Mouse (Mus musculus): ENCODE measurements around the gene Rhov. TPM values are rescaled to one million over a fixed set of nuclear protein-coding genes. Genes with fewer than 3 reads are reported as not detected.

Rhov gene
- polyA plus RNA-seq, 1 experiment = 0.15 TPM

DNA sequence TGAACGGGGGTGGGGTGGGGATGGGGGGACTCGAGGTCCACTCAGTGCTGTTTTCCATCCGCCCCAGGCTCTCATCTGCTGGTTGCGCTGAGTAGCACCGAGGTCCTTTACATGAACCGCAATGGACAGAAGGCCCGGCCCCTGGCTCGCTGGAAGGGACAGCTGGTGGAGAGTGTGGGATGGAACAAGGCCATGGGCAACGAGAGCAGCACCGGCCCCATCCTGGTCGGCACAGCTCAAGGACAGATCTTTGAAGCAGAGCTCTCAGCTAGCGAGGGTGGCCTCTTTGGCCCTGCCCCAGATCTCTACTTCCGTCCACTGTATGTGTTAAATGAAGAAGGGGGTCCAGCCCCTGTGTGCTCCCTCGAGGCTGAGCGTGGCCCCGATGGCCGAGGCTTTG lies 21.8 kb upstream of the Rhov start:
- no peak overlapping the region for H3K27ac ChIP-seq (ENCODE audit: insufficient read depth, low read length)
- H3K4me1 ChIP-seq (ENCODE audit: control insufficient read depth, insufficient read depth, insufficient read length) = peaks cover 1% of the 10 kb centered on the region; the same call in 1 of the 2 replicates
- DNase-seq (ENCODE audit: low read depth in 1 of 2, low spot score in 2 of 2) = no peak
- TF ChIP-seq CTCF (IDR thresholded peaks at IDR 0.05; ENCODE audit: extremely low read depth, insufficient read depth, insufficient read length, insufficient replicate concordance) (no peak), POLR2A (IDR thresholded peaks at IDR 0.05; ENCODE audit: low read depth, low read length) (no peak)
- H3K36me3 ChIP-seq (ENCODE audit: control insufficient read depth, insufficient read depth, low read length) = peaks cover 43% of the 10 kb centered on the region
- no peak overlapping the region for H3K4me3 ChIP-seq (ENCODE audit: extremely low read depth, insufficient read depth, insufficient read length)
- H3K27me3 ChIP-seq (ENCODE audit: control insufficient read depth, insufficient read depth, low read length) = no peaks in the 10 kb centered on the region
- WGBS = 93% methylated on average over 17 of the region's 17 CpGs

DNA sequence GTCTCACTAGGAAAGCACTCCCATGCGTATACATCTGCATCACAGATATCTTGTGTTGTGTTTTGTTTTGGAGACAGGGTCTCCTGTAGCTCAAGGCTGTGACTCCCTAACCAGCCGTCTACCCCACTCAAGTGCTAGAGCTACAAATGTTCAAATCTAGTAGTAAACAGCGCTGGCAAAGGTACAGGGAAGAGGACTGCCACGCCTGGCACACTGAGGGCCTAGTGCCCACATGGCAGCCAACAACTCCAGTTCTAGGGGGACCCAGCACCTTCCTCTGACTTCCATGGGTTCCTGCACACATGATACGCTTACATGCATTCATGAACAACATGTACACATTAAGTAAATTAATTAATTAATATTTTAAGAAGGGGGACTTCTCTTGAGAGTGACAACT lies 21.2 kb upstream of the Rhov start:
- 96% methylated on average over 5 of the region's 5 CpGs for WGBS
- Histone ChIP-seq H3K36me3 (ENCODE audit: control insufficient read depth, insufficient read depth, low read length) (peaks cover 37% of the 10 kb centered on the region), H3K4me3 (ENCODE audit: extremely low read depth, insufficient read depth, insufficient read length) (no peak overlapping the region), H3K27ac (ENCODE audit: insufficient read depth, low read length) (no peak overlapping the region), H3K27me3 (ENCODE audit: control insufficient read depth, insufficient read depth, low read length) (no peaks in the 10 kb centered on the region), H3K4me1 (ENCODE audit: control insufficient read depth, insufficient read depth, insufficient read length) (peaks cover 3% of the 10 kb centered on the region; the same call in 1 of the 2 replicates)
- TF ChIP-seq CTCF (IDR thresholded peaks at IDR 0.05; ENCODE audit: extremely low read depth, insufficient read depth, insufficient read length, insufficient replicate concordance) (no peak), POLR2A (IDR thresholded peaks at IDR 0.05; ENCODE audit: low read depth, low read length) (no peak)
- no peak for DNase-seq (ENCODE audit: low read depth in 1 of 2, low spot score in 2 of 2)

DNA sequence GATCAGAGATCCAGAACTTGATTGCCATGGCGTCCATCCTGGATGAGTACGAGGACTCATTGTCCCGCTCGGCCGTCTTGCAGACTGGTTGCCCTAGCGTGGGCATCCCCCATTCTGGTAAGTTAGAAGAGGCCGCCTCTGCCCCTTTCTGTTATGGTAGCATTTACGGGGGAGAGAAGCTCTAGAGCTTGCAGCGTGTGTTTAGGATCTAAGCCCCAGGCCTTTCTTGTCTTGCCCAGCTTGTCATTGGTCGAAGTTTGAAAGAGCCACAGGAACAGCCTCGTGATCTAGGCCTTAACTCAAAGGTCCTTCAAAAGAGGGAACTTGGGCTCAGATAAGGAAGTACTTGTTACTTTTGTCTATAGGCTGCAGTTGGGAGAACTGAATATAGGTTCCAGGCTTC lies 17.9 kb upstream of the Rhov start:
- H3K27me3 ChIP-seq (ENCODE audit: control insufficient read depth, insufficient read depth, low read length) = no peaks in the 10 kb centered on the region
- peaks cover 18% of the 10 kb centered on the region for H3K36me3 ChIP-seq (ENCODE audit: control insufficient read depth, insufficient read depth, low read length)
- 2% methylated on average over 11 of the region's 11 CpGs for WGBS
- TF ChIP-seq POLR2A (IDR thresholded peaks at IDR 0.05; ENCODE audit: low read depth, low read length) = no peak
- no peak for TF ChIP-seq CTCF (IDR thresholded peaks at IDR 0.05; ENCODE audit: extremely low read depth, insufficient read depth, insufficient read length, insufficient replicate concordance)
- peaks cover 3% of the 10 kb centered on the region; the same call in 1 of the 2 replicates for H3K4me1 ChIP-seq (ENCODE audit: control insufficient read depth, insufficient read depth, insufficient read length)
- peak overlapping the region; percentile 70 for H3K4me3 ChIP-seq (ENCODE audit: extremely low read depth, insufficient read depth, insufficient read length)
- peak in 1 of 2 experiments; percentile 61 for DNase-seq (ENCODE audit: low read depth in 1 of 2, low spot score in 2 of 2)
- peak overlapping the region; percentile 58 for H3K27ac ChIP-seq (ENCODE audit: insufficient read depth, low read length)

DNA sequence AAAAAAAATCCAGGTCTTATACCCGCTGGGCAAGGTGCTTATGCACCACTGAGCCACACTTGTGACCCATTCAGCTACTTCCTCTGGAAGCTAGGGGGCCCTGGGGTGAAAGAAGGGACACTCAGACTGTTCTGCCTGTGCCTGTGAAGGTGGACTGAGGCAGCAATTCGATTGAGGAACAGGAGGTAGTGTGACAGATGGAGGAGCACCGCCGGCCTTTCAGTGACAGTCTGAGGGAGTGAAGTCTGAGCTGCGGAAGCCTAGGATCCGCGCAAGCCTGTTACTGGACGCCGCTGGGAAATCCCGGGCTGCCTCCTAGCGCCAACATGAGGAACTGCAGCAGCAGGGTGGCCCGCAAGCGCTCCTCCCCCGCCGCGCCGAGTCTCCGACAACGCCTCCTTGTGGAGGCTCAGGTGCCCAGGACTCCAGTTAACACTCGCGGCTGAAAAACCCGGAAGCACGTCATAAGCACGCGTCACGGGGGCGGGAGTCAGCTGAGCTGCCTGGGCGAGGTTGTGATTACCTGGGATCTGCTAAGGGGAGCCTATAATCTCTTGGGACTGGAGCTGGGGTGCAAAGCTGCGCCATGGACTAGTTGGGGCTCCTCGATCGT lies 17.3 kb upstream of the Rhov start, which contains the start of gene Vps18:
Vps18 (plus strand) TSS at position 471 of the 613 bp plus-strand sequence.
- TF ChIP-seq CTCF (IDR thresholded peaks at IDR 0.05; ENCODE audit: extremely low read depth, insufficient read depth, insufficient read length, insufficient replicate concordance) (peak; percentile 96), POLR2A (IDR thresholded peaks at IDR 0.05; ENCODE audit: low read depth, low read length) (peak; percentile 17; the same call in 1 of the 2 replicates)
- H3K27me3 ChIP-seq (ENCODE audit: control insufficient read depth, insufficient read depth, low read length) = no peaks in the 10 kb centered on the region
- WGBS = under 1% methylated on average over 31 of the region's 31 CpGs
- DNase-seq (ENCODE audit: low read depth in 1 of 2, low spot score in 2 of 2) = peak; percentile 95 to 97
- H3K36me3 ChIP-seq (ENCODE audit: control insufficient read depth, insufficient read depth, low read length) = peaks cover 11% of the 10 kb centered on the region
- peaks cover 3% of the 10 kb centered on the region; the same call in 1 of the 2 replicates for H3K4me1 ChIP-seq (ENCODE audit: control insufficient read depth, insufficient read depth, insufficient read length)
- H3K27ac ChIP-seq (ENCODE audit: insufficient read depth, low read length) = peak within 1 kb of the TSS; percentile 77
- H3K4me3 ChIP-seq (ENCODE audit: extremely low read depth, insufficient read depth, insufficient read length) = peak within 1 kb of the TSS; percentile 70

DNA sequence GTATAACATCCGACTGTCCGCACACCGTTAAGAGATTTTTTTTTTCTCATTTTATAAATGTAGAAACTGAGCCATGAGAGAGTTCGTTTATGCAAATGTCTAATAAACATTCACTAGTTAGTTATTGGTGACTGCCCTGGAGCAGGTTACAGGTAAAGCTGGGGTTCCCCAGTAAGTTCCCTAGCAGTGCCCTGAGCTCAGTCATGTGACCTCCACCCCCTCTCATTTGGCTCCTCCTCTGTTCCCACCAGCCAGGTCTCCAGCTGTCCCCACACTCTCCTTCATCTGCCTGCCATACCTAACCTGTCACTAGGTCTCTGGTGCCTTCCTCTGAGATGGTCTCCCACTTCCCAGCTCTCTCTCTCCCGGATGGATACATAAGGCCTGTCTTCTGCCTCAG lies 16.3 kb upstream of the Rhov start:
- Histone ChIP-seq H3K27me3 (ENCODE audit: control insufficient read depth, insufficient read depth, low read length) (no peaks in the 10 kb centered on the region), H3K4me1 (ENCODE audit: control insufficient read depth, insufficient read depth, insufficient read length) (peaks cover 3% of the 10 kb centered on the region; the same call in 1 of the 2 replicates), H3K4me3 (ENCODE audit: extremely low read depth, insufficient read depth, insufficient read length) (no peak overlapping the region), H3K27ac (ENCODE audit: insufficient read depth, low read length) (no peak overlapping the region), H3K36me3 (ENCODE audit: control insufficient read depth, insufficient read depth, low read length) (peaks cover 4% of the 10 kb centered on the region)
- TF ChIP-seq CTCF (IDR thresholded peaks at IDR 0.05; ENCODE audit: extremely low read depth, insufficient read depth, insufficient read length, insufficient replicate concordance) = no peak
- no peak for TF ChIP-seq POLR2A (IDR thresholded peaks at IDR 0.05; ENCODE audit: low read depth, low read length)
- no peak for DNase-seq (ENCODE audit: low read depth in 1 of 2, low spot score in 2 of 2)
- 95% methylated on average over 5 of the region's 5 CpGs for WGBS

DNA sequence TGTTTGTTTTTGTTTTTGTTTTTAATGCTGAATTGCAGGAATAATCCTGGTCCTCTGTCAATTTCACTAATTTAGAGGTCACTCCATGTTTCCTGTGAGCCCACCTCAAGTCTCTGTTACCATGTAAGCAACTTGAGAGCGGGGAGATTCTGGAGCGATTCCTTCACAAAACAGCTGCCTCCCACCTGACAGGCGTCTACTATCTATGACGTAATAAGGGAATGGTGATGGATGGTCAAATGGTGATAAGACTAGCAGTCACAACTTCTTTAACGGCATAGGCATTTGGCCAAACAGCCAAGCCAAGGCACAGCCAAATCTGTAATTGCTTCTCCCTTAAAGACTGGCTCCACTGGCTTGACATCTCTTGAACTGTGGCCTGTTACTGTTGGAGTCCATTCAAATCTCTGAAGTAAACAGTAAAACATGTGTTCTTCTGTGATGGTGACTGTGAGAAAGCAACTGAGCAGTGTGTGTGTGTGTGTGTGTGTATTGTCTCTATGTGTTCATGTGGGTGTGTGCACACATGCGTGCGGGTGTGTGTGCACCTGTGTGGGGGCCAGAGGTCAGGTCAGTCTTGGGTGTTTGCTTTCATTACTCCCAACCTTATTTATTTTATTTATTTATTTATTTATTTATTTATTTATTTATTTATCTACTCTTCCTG lies 11.0 kb upstream of the Rhov start:
- no peak for TF ChIP-seq POLR2A (IDR thresholded peaks at IDR 0.05; ENCODE audit: low read depth, low read length)
- TF ChIP-seq CTCF (IDR thresholded peaks at IDR 0.05; ENCODE audit: extremely low read depth, insufficient read depth, insufficient read length, insufficient replicate concordance) = no peak
- H3K4me3 ChIP-seq (ENCODE audit: extremely low read depth, insufficient read depth, insufficient read length) = no peak overlapping the region
- 87% methylated on average over 7 of the region's 7 CpGs for WGBS
- H3K27me3 ChIP-seq (ENCODE audit: control insufficient read depth, insufficient read depth, low read length) = no peaks in the 10 kb centered on the region
- H3K36me3 ChIP-seq (ENCODE audit: control insufficient read depth, insufficient read depth, low read length) = no peaks in the 10 kb centered on the region
- no peak overlapping the region for H3K27ac ChIP-seq (ENCODE audit: insufficient read depth, low read length)
- no peaks in the 10 kb centered on the region for H3K4me1 ChIP-seq (ENCODE audit: control insufficient read depth, insufficient read depth, insufficient read length)
- no peak for DNase-seq (ENCODE audit: low read depth in 1 of 2, low spot score in 2 of 2)

DNA sequence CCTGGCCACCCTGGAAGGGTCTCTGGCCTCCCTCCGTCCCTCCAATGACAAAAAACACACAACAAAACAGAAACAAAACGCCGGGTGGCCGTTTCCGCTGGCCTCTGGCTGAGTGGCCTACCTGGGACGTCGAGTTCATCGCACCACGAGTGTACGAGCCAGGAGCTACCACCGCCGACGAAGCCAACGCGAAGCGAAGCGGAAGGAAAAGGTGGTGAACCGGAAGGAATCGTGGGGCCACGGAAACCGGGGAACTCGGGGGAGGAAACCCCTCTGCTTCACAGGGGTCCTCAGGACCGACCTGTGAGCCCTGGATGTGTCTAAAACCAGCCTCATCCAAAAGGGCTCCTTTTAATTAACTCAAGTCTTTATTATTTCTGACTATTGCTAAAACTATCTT lies 6.7 kb upstream of the Rhov start:
- Histone ChIP-seq H3K36me3 (ENCODE audit: control insufficient read depth, insufficient read depth, low read length) (no peaks in the 10 kb centered on the region), H3K27ac (ENCODE audit: insufficient read depth, low read length) (no peak overlapping the region), H3K4me3 (ENCODE audit: extremely low read depth, insufficient read depth, insufficient read length) (no peak overlapping the region), H3K4me1 (ENCODE audit: control insufficient read depth, insufficient read depth, insufficient read length) (no peaks in the 10 kb centered on the region), H3K27me3 (ENCODE audit: control insufficient read depth, insufficient read depth, low read length) (no peaks in the 10 kb centered on the region)
- no peak for DNase-seq (ENCODE audit: low read depth in 1 of 2, low spot score in 2 of 2)
- WGBS = 96% methylated on average over 23 of the region's 23 CpGs
- no peak for TF ChIP-seq POLR2A (IDR thresholded peaks at IDR 0.05; ENCODE audit: low read depth, low read length)
- TF ChIP-seq CTCF (IDR thresholded peaks at IDR 0.05; ENCODE audit: extremely low read depth, insufficient read depth, insufficient read length, insufficient replicate concordance) = no peak
